In the genomic region with DNA sequence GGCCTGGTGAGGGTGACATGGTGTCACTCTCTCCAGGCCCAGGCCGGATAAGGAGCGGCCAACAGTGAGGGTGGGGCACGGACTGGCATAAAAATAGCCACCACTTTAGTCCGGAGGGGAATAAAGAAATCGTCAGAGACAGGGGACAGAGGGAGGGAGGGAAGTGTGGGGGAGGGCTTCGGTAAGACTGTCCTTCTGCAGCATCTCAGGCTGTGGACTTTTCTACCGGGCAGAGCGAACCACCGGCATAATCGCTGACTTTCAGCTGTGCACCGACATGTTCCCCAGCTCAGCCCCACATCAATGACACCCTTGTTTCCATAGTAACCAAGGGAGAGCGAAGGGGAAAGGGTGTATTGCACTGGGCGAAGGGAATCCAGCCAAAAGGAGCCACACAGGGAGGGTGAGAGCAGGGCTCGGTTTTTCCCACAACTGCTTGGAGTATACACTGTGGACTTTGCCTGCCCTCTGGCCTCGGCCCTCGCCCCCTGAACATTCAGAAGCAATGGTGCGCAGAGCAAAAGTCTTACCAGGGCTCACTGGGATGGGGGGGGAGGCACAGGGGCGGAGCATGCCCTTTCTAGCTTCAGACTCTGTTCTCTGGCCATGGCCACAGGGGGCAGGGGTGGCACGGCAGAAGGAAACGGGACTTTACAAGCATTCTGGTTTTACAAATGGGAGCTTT, we compare ENCODE assay signal across 8 mouse cellular contexts. TPM values are rescaled to one million over a fixed set of nuclear protein-coding genes. Genes with fewer than 3 reads are reported as not detected.
DNase-seq lines count a peak whose midpoint lies in the region; ATAC-seq and TF ChIP-seq lines count a peak whose summit lies in the region.

No protein-coding gene starts in this region.

- no peaks in the 10 kb centered on the region for H3K27me3 ChIP-seq in embryonic facial prominence, embryonic 12.5 days
- H3K27me3 ChIP-seq in heart, embryonic 16.5 days (ENCODE audit: control insufficient read depth, insufficient read depth, low read length), result no peaks in the 10 kb centered on the region
- no peaks in the 10 kb centered on the region for H3K27me3 ChIP-seq in kidney, postnatal 0 days (ENCODE audit: insufficient read depth, low read length)

- H3K4me1 ChIP-seq in embryonic facial prominence, embryonic 12.5 days, result peaks cover 89% of the 10 kb centered on the region
- peaks cover 87% of the 10 kb centered on the region for H3K4me1 ChIP-seq in heart, embryonic 16.5 days (ENCODE audit: control insufficient read depth, insufficient read depth, low read length)
- peaks cover 86% of the 10 kb centered on the region for H3K4me1 ChIP-seq in kidney, postnatal 0 days (replicated peaks; ENCODE audit: insufficient read depth, low read length)

- peak; percentile 59 for TF ChIP-seq CTCF in kidney, postnatal 0 days (IDR thresholded peaks at IDR 0.05; ENCODE audit: low read depth)

- peak overlapping the region; percentile 20 for H3K4me3 ChIP-seq in embryonic facial prominence, embryonic 12.5 days
- H3K4me3 ChIP-seq in heart, embryonic 16.5 days (ENCODE audit: low read length), result peak overlapping the region; percentile 40
- 0 out of 2 replicates have a peak overlapping the region, but pooled peaks have one; percentile 4 for H3K4me3 ChIP-seq in kidney, postnatal 0 days (replicated peaks; ENCODE audit: low read depth, low read length)

- H3K27ac ChIP-seq in embryonic facial prominence, embryonic 12.5 days, result peak overlapping the region; percentile 91
- H3K27ac ChIP-seq in heart, embryonic 16.5 days (ENCODE audit: low read length), result peak overlapping the region; percentile 98
- peak overlapping the region; percentile 86 for H3K27ac ChIP-seq in kidney, postnatal 0 days

- no peaks in the 10 kb centered on the region for H3K9me3 ChIP-seq in embryonic facial prominence, embryonic 12.5 days
- no peaks in the 10 kb centered on the region for H3K9me3 ChIP-seq in heart, embryonic 16.5 days (replicated peaks; ENCODE audit: control insufficient read depth, low read length)
- no peaks in the 10 kb centered on the region for H3K9me3 ChIP-seq in kidney, postnatal 0 days (replicated peaks; ENCODE audit: low read length)

- peak overlapping the region; percentile 57 for H3K4me2 ChIP-seq in embryonic facial prominence, embryonic 12.5 days (replicated peaks)
- H3K4me2 ChIP-seq in heart, embryonic 16.5 days (ENCODE audit: low read depth, low read length), result peak overlapping the region; percentile 73
- peak overlapping the region; percentile 52 for H3K4me2 ChIP-seq in kidney, postnatal 0 days (ENCODE audit: low read length)

- ATAC-seq in CD4-positive, CD25-positive, alpha-beta regulatory T cell, adult 4 months, result peak; percentile 50
- ATAC-seq in embryonic facial prominence, embryonic 12.5 days (ENCODE audit: insufficient number of reproducible peaks, insufficient read depth, low FRiP score, low TSS enrichment), result peak; percentile 29; the same call in 1 of the 2 replicates
- peak; percentile 68 for ATAC-seq in heart, embryonic 16.5 days (replicated peaks; ENCODE audit: extremely low read depth, insufficient read depth, low FRiP score)
- ATAC-seq in kidney, postnatal 0 days (replicated peaks; ENCODE audit: low FRiP score, low read depth), result peak; percentile 76

- peak overlapping the region; percentile 45; the same call in 1 of the 2 replicates for H3K9ac ChIP-seq in embryonic facial prominence, embryonic 12.5 days
- peak overlapping the region; percentile 74 for H3K9ac ChIP-seq in heart, embryonic 16.5 days (ENCODE audit: low read length)
- H3K9ac ChIP-seq in kidney, postnatal 0 days (ENCODE audit: low read depth, low read length), result peak overlapping the region; percentile 47; the same call in 1 of the 2 replicates

- 2% methylated on average over 20 of the region's 20 CpGs for WGBS in embryonic facial prominence, embryonic 12.5 days
- WGBS in heart, embryonic 16.5 days, result 1% methylated on average over 20 of the region's 20 CpGs
- WGBS in kidney, postnatal 0 days, result 2% methylated on average over 20 of the region's 20 CpGs

- peak; percentile 89 for DNase-seq in adrenal gland, postnatal 14 days
- peak; percentile 87 for DNase-seq in kidney, postnatal 0 days (ENCODE audit: low spot score)
- DNase-seq in lung, postnatal 36 days, result peak; percentile 84
- peak; percentile 67 to 79 for DNase-seq in right cerebral cortex, postnatal 10 days (ENCODE audit: low spot score in 2 of 2)
- DNase-seq in urinary bladder, adult 18-20 months (ENCODE audit: low spot score in 2 of 2), result no peak

- no peaks in the 10 kb centered on the region for H3K36me3 ChIP-seq in embryonic facial prominence, embryonic 12.5 days
- no peaks in the 10 kb centered on the region for H3K36me3 ChIP-seq in heart, embryonic 16.5 days (ENCODE audit: control insufficient read depth, insufficient read depth)
- no peaks in the 10 kb centered on the region for H3K36me3 ChIP-seq in kidney, postnatal 0 days (ENCODE audit: insufficient read depth, low read length)

RNA-seq across cellular contexts. Expression of gene Trim8, which starts 27.2 kb away (rescaled TPM):
- polyA plus RNA-seq in CD4-positive, CD25-positive, alpha-beta regulatory T cell, adult 4 months (2017; shearing (Covaris generic)), result 10 to 100 TPM; 16.3 to 21.5 TPM
- total RNA-seq in adrenal gland, postnatal 14 days (2021), result 39.3 and 44.9 TPM in 2 replicates
- polyA plus RNA-seq in embryonic facial prominence, embryonic 12.5 days (2016; fragmentation: Nextera tagmentation; extraction: Ambion mirVana), result 22.4 and 23.5 TPM in 2 replicates
- polyA plus RNA-seq in heart, embryonic 16.5 days (2015; fragmentation: Nextera tagmentation; extraction: Ambion mirVana), result 17.0 and 19.4 TPM in 2 replicates
- 27.8 and 30.5 TPM in 2 replicates for polyA plus RNA-seq in kidney, postnatal 0 days (2015; fragmentation: Nextera tagmentation; extraction: Ambion mirVana)

RNA-seq across cellular contexts. Expression of gene Arl3, which starts 44.3 kb away (rescaled TPM):
- 10 to 100 TPM; 29.0 to 34.9 TPM for polyA plus RNA-seq in CD4-positive, CD25-positive, alpha-beta regulatory T cell, adult 4 months (2017; shearing (Covaris generic))
- total RNA-seq in adrenal gland, postnatal 14 days (2021), result 57.0 and 60.7 TPM in 2 replicates
- polyA plus RNA-seq in embryonic facial prominence, embryonic 12.5 days (2016; fragmentation: Nextera tagmentation; extraction: Ambion mirVana), result 191 TPM in 2 replicates
- polyA plus RNA-seq in heart, embryonic 16.5 days (2015; fragmentation: Nextera tagmentation; extraction: Ambion mirVana), result 95.6 and 101 TPM in 2 replicates
- 96.6 and 105 TPM in 2 replicates for polyA plus RNA-seq in kidney, postnatal 0 days (2015; fragmentation: Nextera tagmentation; extraction: Ambion mirVana)

RNA-seq across cellular contexts. Expression of gene Sfxn2, which starts 44.5 kb away (rescaled TPM):
- polyA plus RNA-seq in CD4-positive, CD25-positive, alpha-beta regulatory T cell, adult 4 months (2017; shearing (Covaris generic)), result 10 to 100 TPM in 1 of 2 experiments, 1 to 10 TPM in 1; 6.2 to 13.4 TPM
- 11.5 and 12.7 TPM in 2 replicates for total RNA-seq in adrenal gland, postnatal 14 days (2021)
- 23.4 and 23.6 TPM in 2 replicates for polyA plus RNA-seq in embryonic facial prominence, embryonic 12.5 days (2016; fragmentation: Nextera tagmentation; extraction: Ambion mirVana)
- 10.0 and 11.4 TPM in 2 replicates for polyA plus RNA-seq in heart, embryonic 16.5 days (2015; fragmentation: Nextera tagmentation; extraction: Ambion mirVana)
- 47.1 and 50.0 TPM in 2 replicates for polyA plus RNA-seq in kidney, postnatal 0 days (2015; fragmentation: Nextera tagmentation; extraction: Ambion mirVana)

Comparison
In these comparisons a context has a peak if more than half of its experiments do, and no peak if none do; other contexts are left out.
1. DNase-seq: peak in adrenal gland, postnatal 14 days (single experiment), kidney, postnatal 0 days (single experiment), lung, postnatal 36 days (single experiment) and right cerebral cortex, postnatal 10 days (2 of 2); none in urinary bladder, adult 18-20 months (0 of 2).
2. Peak in every context shown above with its lines, with median percentiles within 50 percentile points of each other: ATAC-seq, H3K27ac ChIP-seq, H3K4me2 ChIP-seq, H3K4me3 ChIP-seq and H3K9ac ChIP-seq.